Mouse (Mus musculus) adrenal gland, postnatal 25 days (tissue): ENCODE measurements around the gene Hspb3. TPM values are rescaled to one million over a fixed set of nuclear protein-coding genes. Genes with fewer than 3 reads are reported as not detected.

ENCODE experiments used
- DNase-seq: peaks from one replicate; pipeline ENCODE4 v3.0.0; 2021; ENCODE audit warnings: mixed read lengths
- total RNA-seq: library from RNA; stranded (reverse); gene quantifications from 2 replicates; pipeline ENCODE4 v1.2.3, GENCODE M21; 2021

The Hspb3 gene
- total RNA-seq, 1 experiment from 2014 or later, result not detected

DNA sequence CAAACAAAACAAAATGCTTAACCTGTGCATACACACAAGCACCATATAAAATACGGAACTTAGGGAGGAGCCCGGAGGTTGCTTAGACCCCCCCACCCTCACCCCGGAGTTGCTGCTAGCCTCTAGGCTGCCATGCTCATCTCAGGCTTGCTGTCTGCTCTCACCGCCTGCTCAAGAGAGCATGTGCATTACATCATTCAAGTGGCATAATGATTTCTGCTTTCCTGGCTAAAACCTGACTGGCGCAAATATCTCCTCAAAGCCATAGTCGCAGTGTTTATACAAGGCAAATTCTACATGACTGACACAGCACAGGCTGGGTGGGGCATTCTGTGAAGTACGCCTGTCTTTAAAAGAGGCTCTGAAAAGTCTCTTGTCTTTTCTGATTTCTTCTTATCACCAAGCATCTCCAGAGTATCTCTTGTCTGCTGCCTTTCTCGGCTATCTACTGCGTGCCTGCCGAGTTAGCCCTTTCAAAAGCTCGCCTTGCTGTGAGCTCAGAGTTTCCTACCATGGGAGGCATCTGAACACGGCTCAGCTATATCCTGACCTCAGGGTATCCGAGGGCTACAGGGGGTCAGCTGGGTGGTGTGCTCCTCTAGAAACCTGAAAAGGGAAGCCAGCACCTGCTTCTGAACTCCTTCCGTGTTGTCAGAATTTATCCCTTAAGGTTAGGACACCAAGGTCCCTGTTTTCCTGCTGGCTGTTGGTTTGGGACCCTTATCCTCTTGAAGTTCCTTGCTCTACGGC lies 28.6 kb downstream of the Hspb3 start:
- no peak for DNase-seq

DNA sequence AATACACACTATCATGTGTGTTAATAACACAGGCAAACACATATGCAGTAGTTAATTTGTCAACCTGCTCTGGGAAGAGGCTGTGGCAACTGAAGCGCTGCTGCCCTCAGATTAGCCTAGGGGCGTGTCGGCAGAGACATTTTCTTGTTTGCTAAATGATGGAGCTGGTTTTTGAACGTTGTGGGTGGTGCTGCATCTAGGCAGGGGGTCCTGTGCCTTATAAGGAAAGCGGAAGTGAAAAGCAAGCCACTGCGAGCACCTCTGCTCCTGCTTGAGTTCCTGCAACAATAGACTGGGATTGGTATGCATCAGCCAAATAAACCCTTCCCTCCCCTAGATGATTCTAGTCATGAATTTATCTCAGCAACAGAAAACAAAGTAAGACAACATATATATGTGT lies 31.0 kb downstream of the Hspb3 start:
- DNase-seq, result no peak

DNA sequence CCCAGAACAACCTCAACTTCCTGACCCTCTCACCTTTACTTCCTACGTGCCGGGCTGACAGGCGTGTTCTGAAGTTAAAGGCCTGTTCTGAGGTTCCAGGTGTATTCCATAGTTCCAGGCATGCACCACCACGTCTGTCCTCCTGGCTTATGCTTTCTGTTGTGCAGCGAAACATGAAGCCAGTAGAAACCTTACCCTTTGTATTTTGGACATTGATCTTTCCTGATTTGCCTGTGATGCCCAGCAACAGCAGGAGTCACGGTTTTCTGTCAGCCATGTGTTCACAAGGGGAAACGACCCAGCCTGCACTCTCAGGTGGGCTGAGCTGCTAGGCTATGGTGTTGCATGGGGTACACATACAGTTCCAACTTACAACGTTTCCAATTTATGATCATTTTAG lies 35.9 kb downstream of the Hspb3 start:
- DNase-seq, result no peak

DNA sequence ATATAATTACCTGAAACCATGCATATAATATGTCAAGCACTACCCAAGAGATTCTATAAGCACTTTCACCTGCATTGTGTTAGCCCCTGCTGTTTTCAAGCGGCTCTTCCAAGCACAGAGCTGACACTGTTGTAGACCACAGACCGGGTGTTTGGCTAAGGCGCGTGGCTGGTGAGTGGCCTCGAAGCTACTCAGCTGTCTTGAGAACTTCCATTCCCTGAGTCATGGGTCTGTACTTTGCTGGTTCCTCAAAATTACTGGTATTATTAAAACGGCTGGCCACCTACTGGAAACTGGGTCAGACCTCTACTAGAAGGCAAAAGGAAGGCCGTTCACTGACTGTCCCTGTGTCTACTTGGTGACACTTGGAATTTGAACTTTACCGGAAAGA lies 40.6 kb downstream of the Hspb3 start:
- no peak for DNase-seq

DNA sequence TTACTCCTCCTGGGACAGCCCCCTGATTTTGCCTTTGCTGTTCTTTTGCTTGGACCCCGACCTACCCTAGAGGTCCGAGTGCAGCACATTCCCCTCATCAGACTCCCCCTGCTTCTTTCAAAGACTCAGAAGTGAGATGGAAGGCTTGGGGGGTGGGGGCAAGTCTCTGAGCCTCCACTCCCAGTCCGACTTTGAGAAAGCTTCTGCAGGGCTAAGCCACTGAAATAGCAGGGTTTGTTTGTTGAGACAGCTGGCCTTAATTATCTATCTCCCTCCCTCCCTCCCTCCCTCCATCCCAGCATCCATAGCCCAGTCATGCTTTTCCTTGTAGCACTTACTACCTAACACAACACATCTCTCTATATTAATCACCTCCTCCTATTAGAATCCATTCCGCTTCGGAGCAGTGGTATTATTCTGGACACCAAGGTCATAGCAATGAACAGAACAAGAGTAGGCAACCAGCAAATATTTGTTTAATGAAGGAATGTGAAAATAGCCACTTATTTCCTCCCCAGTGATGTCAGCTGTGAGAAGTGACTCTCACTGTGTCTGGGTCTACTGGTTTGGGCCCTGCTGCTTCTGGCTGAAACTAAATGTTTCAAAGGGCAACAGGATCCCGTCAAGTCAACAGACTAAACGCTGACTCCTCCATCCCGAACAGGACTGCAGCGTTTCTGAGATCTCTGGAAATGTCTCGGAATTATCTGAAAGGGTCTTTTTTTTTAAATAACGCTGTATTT lies 41.2 kb downstream of the Hspb3 start:
- no peak for DNase-seq

DNA sequence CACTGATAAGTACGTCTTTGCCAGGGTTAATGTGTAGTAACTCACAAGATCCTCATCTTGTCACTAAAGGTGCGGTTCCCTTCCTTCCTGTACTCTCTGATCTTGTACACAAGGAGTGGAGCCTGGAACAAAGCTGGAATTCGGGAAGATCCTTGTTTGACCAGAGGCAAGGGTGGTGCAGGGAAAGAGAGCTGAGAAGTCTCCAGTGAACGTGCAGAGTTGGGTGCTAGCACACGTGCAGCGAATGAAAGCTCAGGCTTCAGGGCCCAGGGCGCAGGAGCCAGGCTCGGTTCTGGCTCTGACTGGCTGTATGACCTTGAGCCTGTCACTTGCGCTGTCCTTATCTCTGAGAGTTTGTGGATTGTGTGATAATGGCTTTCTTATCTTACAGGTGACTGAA lies 44.5 kb downstream of the Hspb3 start:
- DNase-seq, result no peak

DNA sequence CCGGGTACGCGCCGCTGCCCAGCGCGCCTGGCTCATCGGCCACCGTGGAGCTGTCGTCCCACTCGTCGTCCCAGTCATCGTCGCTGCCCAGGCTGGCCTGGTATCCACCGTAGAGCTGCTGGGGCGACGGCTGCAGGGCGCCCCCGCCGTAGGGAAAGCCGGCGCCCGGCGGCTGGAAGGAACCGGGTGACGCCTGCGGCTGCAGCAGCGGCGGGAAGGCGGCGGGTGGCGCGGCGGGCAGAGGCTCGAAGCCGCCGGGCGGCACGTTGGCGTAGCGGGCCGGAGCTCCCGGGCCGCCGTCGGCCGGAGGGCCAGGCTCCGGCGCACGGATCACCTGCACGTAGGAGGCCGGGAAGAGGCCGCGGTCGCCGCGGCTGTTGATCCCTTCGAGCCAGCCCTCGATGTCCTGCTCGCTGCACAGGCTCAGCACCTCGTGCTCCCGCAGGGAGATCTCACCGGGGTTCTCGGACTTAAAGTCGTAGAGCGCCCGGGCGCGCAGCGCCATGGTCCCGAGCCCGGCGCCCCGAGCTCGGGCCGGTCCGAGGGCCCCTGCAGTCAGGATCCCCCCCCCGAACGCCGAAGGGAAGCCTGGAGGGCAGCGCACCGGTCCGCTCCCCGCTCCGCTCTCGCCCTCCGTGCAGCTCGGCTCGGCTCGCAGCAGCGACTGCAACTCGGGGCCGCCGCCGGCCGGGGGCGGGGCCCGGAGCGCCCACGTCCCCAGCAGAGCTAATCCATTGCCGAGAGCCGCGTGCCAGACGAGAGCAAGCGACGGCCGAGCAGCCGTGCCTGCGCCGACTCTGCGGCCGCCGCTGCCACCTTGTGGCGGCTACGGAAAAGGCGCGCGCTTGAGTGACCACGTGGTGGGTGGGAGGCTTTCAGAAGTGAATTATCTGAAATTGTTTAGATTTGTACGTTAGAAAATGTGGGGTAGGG lies 45.3 kb downstream of the Hspb3 start, which contains the start of gene Snx18:
TSS of gene Snx18 (minus strand) at position 674 of the 933 bp plus-strand sequence.
- peak; percentile 90 for DNase-seq

DNA sequence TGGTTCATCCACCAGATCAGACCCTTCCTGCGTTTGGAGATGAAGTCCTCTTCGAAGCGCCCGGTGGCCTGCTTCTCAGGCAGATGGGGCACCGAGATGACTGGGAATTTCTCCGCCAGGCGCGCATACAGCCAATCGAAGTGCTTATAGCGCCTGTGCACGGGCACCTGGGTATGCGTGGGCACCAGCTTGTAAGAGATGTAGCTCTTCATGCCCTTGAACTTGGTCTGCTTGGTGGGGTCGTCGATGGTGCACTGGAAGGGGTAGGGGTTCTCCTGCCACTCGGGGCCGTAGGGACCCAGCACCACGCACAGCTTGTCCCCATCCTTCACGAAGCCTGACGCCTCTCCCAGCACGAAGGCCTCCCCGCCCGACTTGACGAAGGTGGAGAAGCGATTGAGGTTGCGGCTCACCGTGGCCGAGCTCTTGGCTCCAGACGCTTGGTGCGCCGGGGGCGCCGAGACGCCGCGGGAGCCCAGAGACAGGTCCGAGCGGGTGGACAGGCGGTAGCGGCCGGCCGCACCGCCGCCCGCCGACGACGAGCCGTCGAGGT lies 46.1 kb downstream of the Hspb3 start:
- DNase-seq, result no peak

DNA sequence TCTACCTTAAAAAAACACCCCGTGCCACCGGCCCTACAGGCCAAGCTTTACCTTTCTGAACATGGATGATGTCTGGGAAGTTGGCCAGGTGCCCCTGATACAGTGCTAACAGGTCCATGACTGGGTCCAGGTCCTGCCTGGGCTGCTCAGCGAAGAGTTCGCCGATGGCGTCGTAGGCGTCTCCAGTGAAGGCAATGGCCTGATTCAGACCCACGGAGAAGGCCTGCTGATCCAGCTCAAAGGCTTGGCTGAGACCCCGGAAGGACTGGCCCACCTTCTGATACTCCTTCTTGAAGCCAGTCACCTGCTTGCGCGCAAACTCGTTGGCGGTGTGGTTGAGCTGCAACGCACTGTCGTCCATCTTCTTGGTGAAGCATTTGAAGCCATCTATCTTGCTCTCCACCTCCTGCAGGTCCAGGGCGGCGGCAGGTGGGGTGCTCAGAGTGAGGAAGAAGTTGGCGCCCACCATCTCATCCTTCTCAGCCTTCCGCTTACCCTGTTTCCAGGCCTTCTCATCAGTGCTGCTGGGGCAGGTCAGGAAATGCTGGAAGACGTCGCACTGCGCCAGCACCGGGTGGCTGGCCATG lies 46.6 kb downstream of the Hspb3 start:
- no peak for DNase-seq

DNA sequence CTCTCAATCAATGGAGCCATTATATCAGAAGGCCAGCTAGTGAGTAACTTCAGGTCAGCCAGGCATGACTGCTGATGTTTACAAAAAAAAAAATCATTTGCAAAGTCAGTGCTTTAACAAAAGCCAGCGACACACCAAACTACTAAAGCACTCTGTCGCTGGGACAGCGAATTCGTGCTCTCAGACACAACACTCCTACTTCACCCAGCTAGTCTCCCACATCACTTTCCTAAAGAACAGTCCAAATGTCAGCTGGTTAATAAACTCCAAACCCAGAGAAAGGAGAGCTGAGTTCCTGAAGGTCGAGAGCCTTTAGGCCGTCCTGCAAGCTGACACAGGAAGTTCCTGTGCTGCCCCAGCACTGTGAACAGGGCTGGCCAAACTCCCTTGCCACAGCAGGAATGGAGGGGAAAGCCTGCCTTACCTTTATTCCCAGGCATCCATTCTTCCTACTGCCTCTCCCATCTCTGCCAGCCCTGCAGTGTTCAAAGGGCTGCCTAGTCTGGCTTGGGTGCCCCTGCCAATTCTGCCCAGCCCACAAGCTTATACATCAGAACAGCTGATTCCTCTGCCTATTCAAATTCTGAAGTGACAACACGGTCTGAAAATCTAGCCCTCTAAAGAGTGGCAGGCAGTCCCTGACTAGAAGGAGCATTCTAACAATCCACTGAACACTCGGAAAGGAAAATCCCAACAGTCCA lies 47.4 kb downstream of the Hspb3 start:
- DNase-seq, result no peak

DNA sequence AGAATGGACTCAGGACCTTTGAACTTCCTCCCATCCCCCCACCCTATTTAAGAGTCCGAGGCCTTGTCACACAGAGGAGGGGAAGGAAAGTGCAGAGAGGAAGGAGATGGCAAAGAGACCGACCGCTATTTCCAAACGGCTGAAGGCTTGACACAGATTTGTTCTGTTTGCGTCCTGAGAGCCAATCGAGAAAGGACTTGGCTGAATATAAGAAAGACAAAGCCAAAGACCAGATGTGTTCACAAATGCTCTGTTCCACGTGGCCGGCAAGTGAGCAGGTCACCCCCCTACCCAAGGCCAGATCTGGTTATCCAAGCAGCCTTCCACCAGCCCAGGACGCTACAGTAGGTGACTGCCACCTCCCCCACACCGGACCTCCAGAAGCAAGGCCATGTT lies 47.9 kb downstream of the Hspb3 start:
- peak; percentile 17 for DNase-seq

DNA sequence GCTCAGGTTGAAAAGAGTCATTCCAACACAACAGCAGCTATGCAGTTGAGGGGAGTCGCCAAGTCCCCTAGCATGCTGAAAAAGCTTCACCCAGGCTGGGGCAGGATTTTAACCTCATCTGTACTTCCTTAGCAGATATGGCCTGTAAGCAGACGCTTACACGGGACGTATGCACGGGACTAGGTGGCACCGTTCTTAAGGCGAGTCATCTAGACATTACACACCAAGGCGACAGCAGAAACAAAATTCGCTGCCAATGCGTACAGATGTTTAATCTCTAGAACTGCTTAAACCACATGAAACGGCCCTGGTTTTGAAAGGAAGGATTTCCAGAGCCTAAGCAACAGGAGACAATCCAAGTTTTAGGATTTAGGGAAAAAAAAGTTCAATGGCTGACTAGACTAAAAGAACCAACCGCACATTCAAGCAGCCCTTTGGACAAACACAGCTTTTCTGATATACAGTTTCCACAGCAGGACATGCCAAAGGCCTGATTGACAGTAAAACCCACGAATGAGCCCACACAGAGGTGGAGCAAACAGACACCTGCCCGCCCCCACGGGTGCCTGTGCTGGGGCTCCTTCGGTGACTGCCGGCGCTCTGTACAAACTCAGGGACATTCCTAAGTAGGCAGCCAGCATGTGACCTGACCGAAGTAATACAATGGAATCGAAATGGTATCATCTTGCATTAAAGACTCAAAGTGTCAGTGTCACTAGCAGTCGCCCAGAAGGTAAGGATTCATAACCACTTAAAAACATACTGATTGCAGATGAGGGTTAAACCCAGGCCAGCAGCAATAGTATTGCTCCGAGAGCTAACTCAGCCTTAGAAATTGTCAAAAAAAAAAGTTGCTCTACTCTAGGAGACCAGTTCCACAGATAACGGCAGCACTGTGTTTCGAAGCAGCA lies 48.6 kb downstream of the Hspb3 start:
- peak; percentile 73 for DNase-seq

DNA sequence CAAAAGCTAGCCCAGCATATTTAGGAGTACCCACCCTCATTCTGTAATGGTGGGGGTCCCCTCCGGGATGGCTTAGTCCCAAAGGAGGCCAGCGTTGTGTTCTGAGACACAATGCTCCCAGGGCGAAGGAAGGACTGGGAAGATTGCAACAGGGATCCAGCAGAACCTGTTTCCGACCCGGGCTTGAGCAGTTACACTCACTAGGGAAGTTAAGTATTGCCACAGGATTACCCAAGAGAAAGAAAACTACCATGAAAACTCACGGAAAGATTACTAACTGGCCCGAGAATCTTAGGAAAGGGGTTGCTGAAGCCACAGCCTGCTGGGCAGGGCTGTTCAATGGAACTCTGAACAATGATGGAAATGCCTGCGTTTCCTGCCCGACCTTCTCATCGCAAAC lies 49.6 kb downstream of the Hspb3 start:
- DNase-seq, result no peak

DNA sequence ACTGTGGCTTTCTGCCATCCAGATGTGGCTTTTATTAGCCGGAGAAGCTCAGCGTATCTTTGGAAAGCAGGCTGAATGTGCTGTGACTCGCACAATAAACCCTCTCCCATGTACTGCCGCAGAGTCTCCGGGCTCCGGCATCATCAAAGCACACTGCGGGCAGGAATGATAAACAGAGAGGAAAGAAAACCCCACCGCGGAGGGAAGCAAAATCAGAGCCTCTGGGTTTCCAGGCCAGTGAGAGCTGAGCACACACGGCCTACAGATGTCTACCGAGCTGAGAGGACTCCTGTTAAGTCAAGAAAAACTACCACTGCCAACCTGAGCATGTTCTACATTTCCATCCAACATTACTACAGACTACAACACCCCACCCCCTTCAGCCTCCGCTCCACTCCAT lies 50.1 kb downstream of the Hspb3 start:
- DNase-seq, result no peak

Other genes with a start within 250 kb of the Hspb3 start
- 21.2 and 23.2 TPM in 2 replicates for gene Snx18, start 45.1 kb downstream of the Hspb3 start, total RNA-seq
- 27.8 and 30.2 TPM in 2 replicates for gene Arl15, start 130.8 kb upstream of the Hspb3 start, total RNA-seq